Mouse (Mus musculus) adrenal gland, postnatal 10 days (tissue): ENCODE measurements around the gene Nr2e1. TPM values are rescaled to one million over a fixed set of nuclear protein-coding genes. Genes with fewer than 3 reads are reported as not detected.

ENCODE experiments used
- DNase-seq: peaks from one replicate; pipeline ENCODE4 v3.0.0; 2021; ENCODE audit warnings: mixed read lengths
- total RNA-seq, 2 experiments: library from RNA; stranded (reverse); gene quantifications; 2 replicates each; pipeline ENCODE4 v1.2.3; 2021

Nr2e1 gene
- total RNA-seq, 2 experiments from 2014 or later, result not detected

DNA sequence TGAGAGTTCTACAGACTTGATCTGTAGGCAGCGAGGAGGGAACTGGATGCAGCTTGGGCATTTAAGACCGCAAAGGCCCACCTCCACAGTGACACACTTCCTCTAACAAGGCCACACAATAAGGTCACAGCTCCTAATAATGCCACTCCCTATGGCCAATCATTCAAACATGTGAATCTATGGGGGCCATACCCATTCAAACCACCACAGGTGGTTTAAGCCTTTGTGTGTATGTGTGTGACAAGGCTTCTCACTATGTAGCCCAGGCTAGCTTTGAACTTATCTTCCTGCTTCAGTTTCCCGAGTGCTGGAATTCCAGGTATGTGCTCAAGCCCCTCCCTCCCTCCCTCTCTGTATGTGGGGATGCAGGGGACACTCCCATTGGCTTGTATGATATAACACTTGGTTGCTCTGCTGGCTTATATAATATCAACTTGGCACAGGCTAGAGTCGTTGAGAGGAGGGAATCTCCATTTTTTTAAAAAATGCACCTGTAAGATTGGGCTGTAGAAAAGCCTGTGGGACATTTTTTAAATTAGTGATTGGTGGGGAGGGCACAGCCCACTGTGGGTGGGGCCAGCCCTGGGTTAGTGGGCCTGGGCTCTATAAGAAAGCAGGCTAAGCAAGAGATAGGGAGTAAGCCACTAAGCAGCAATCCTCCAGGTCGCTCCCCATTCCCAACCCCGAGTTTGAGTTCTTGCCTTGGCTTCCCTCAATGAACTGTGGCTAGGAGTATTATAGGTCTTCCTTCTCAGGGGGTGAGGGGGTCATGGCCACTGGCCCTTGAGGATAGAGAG, 37.5 kb downstream of the Nr2e1 start:
- no peak for DNase-seq

DNA sequence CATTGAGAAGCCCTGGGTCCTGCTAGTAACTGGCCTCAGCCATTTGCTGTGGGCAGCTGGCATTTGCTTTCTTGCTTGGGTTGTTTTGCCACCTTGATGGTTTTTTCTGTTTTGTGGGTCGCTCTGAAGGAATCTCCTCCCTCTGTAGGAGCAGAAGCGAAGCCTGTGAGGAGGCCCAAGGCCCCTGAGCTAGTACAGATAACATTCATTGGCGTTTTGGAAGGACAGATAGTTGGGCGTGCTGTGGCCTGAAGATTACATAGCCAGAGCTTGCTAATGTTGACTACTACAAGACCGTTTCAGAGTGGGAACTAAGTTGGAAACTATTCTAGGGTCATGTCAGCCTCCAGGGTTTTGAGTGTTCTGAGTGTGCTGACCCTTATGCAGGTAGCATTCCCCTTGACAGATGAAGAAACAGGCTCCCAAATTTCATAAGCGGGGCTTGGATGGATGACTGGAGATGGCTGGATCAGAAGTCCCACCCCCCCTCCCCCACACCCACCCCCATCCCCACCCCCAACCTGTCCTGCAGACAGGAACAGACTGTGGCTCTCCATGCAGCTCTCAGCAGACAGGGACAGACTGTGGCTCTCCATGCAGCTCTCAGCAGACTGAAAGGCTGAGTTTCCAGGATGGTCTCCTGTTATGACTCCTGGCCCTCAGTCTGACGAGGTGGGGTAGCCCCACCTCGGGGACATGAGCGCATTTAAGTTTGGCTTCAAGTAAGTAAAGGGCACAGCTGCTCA, 45.7 kb downstream of the Nr2e1 start:
- no peak for DNase-seq

DNA sequence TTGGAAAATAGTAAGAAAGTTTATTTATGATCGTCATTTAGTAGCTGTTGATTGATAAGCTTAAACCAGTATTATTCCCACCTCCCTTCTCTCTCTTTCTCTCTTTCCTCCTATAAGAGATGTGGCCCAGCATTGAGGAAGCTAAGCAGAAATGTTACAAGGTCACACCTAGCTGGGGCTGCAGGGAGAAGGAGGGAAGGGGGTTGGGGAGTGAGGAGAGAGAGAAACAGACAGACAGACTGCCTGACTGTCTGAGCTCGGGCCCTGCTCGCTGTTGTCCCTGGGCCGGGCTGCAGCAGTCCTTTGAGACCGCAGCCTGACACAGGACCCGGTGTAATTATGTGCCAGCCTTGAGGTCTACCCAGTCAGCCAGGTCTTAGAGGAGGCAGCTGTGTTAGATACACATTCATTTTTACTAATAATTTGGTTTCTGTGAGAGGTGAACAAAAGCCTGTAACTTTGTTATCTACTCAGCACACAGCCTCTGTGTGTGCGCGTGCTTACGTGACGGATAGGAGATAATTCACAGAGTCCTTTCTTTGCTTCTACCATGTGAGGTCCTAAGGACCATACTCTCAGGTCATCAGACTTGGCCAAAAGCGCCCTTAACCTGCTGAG, 49.5 kb downstream of the Nr2e1 start:
- no peak for DNase-seq

DNA sequence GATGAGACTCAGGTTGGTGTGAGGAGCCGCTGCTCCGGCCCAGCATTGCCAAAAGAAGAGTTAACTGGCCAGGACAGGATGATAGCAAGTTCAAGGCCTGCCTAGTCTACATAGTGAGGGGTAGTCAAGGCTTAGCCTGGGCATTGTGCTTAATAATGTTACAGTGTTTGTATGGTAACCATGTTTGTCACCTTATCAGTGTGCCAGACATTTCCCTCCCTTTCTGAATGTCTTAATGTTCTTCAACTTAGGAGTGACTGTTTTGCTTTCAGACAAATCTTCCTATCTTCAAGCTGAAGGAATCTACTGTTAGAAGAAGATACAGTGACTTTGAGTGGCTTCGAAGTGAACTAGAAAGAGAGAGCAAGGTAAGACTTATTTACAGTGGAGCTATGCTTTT, 57.8 kb downstream of the Nr2e1 start:
- DNase-seq, result no peak

DNA sequence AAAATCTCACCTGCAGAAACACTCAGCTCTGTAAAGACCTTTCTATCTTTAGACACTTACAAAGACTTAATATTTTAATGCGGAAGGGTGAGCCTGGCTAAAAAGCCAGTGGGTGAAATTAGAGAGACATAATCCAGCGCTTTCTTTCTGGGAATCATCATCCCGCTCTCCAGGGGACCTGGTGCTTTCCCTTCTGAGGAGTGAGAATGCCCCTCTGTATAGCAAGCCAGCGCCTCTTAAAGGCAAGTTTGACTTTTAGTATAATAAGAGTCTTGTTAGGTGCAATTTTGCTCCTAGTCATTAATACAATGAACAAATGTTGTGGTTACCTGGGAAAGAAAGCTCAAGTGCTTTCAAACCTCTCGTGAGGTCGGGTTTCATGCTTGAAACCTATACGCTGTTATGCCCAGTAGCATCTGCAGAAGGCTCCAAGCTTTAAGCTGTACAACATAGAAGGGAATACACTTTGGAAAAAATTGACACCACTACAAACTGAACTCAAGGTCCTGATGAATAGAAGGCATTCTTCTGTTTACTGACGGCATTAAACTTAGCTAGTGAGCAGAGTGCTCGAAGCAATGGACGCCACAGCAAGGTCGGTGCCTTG, 59.8 kb downstream of the Nr2e1 start:
- DNase-seq, result no peak

DNA sequence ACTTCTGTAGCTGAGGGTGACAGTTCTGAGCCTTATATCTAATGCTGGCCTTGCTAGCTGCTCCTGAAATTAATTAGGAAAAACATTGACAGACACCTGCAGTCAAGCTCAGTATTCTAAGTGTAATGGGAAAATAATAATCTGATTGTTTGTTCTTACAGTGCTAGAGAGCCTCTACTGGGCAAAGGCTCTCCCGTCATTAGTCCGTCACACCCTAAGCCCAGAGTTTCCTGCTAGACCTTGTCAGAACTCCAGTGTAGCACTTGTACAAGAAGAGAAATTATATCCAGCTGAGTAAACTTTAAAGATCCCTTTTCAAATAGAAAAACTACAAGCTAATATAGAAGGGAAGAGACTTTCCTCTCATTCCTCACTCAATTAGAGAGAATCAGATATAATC, 60.5 kb downstream of the Nr2e1 start:
- no peak for DNase-seq

DNA sequence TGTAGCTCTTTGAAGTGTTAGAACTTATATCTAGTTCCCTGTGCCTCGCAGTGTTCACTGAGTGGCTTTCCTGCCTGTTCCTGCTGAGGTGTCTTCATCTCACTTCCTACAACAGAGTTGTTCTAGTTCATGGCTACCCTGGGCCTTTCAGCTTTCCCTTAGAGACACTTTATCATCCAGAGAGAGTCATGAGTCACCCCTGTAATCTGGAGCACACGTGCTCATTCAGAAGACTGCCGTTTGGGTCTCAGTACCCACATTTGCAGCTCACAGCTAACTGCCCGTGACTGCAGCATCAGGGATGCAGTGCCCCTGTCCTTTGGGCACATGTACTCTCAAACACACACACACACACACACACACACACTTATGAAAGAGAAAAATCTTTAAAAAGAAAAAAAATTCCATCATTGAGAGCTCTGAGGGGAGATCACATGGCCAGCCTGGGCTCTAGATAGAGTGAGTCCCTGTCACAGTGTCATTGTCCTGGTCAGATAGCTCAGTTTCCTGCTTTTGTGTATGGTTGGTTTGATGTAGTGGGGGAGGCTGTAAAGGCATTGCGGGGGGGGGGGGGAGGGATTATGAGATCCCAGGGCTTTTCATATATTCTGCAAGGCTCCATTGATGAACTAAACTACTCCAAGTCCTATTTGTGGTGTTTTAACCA, 62.0 kb downstream of the Nr2e1 start:
- no peak for DNase-seq

DNA sequence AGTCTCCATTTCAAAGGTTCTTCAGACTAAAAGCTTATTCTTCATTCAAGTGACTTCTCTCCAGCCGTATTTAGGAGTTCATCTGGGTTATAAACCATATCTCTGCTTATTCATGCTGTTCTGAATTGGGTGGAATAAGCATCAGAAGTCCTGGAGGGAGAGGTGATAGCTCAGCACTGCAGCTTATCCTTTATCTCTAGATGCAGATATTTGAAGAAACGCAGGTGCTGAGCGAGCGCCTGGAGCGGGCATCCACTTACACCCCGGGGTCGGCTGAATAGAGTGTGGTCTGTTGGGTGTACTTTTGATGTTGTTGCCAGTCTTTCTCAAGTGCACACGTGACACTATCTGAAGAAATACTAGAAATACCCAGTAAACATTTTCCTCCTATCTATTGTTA, 65.1 kb downstream of the Nr2e1 start:
- no peak for DNase-seq

DNA sequence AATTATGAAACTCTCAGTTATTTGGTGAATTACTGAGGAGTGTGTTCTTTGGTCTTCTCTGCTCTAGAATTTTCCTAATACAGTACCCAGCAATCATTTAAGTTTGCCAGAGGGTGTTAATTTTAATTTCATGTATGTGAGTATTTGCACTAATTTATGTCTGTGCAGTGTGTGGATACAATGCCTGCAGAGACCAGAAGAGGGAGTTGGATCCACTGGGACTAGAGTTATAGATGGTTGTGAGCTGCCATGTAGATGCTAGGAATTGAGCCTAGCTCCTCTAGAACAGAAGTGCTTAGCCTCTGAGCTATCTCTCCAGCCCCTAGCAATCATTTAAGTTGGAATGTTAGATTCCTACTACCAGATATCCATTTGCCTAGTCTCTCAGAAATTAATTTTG, 69.3 kb downstream of the Nr2e1 start:
- no peak for DNase-seq

Other genes with a start within 250 kb of the Nr2e1 start
- gene Afg1l, start 105.1 kb downstream of the Nr2e1 start, total RNA-seq, result 10 to 100 TPM; 24.2 to 27.5 TPM
- 100 to 1,000 TPM; 163 to 175 TPM for gene Snx3, start 81.6 kb downstream of the Nr2e1 start, total RNA-seq
- gene Ostm1, start 190 bp upstream of the Nr2e1 start, total RNA-seq, result 10 to 100 TPM; 19.2 to 19.4 TPM
- gene Sec63, start 177.9 kb upstream of the Nr2e1 start, total RNA-seq, result 10 to 100 TPM; 40.8 to 45.6 TPM